Mouse (Mus musculus) CD8-positive naive resting alpha-beta T cell, adult 2 months (primary cell): ENCODE data around the gene Vangl1.
"Not testable (repeated sequence)": the region's sequence is repeated elsewhere in the genome, so short reads cannot be mapped to it uniquely, and the experiment has no call there.

Source experiments
- DNase-seq, 2 experiments: peaks; one replicate each; pipeline ENCODE4 v3.0.0; 2022; ENCODE audit warnings: low read depth in 2 of 2, low spot score in 2 of 2

Gene Vangl1

GRCm38 (mm10) chr3:102174118-102174865 lies 30.2 kb downstream of the Vangl1 start:
- no peak for DNase-seq

DNA sequence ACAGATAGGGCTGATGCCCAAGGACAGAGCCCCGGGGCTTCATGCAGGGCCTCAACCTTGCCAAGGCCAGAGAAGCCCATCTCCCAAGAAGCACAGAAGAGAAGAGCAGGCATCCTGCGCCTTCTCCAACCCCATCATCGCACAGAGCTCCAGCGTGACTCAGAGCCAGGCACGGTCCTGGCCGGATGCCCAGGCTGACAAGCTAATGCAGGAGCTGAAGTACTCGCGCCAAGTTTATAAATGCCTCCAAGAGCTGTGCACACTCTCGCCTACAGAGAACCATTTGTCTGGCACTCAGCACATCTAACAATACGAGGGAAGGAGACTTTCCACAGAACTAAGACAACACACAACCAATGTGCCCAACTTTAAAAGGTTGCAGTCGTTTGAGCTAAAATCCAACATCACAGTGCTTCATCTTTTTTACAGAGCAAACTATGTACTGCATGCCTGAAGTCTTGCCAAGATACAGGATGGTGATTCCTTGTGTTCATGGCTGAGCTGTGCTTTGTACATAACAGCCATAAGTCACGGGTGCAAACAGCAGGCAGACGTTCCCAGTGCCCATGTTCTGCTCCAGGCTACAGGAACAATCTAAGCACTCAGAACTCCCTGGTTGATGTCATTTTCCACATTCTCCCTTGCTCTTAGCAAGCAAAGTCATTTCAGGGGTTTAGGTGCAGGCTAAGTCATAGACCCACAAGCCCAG lies 35.1 kb downstream of the Vangl1 start:
- no peak for DNase-seq

DNA sequence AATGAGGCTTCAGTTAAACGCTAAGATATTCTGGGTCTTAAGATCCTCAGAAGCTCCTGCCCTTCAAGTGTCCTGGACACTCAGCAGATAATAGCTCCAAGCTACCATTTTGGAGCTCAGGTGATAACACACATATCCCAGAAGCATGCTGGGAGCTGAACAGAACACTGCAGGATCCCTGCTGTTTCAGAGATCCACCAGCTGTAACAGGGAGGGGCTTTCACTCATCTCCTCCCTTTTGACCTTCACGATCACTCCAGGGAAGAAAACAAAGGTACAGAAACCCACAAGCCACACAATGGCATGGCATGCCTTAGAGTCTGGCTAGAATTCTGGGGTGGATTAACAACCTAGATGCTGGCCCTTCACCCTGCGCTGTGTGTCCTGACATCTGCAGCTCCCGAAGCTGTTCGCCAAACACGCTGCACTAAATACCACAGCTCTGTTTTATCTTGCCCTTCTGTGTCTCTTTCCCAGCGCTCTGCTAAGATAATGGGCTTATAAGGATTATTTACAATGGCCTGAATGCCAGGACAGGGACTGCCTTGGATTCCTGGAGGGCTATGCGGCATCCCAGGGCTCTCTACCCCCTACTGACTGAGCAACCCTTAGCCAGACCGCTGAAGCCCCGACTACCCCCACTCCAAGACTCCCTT lies 36.8 kb downstream of the Vangl1 start:
- no peak for DNase-seq

DNA sequence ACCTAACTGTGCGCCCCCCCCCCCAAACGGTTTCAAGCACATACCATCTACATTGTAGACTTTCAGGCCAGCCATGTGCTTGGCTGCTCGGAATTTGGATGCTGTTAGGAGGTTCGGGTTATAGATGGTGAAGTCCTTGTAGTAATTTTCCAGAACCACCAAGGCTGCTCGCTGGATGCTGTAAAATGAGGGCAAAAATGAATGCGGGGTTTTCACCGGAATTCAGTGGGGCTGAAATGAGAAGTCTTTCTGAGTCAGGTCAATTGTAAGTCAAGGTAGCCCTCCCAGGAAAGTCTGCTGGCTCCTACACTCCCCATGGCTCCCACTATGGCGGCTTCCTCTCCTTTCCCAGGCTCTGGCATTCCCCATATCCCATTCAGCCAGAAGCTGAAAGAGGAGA lies 37.7 kb downstream of the Vangl1 start:
- DNase-seq, result no peak

GRCm38 (mm10) chr3:102166287-102166620 lies 38.2 kb downstream of the Vangl1 start:
- DNase-seq, result no peak

DNA sequence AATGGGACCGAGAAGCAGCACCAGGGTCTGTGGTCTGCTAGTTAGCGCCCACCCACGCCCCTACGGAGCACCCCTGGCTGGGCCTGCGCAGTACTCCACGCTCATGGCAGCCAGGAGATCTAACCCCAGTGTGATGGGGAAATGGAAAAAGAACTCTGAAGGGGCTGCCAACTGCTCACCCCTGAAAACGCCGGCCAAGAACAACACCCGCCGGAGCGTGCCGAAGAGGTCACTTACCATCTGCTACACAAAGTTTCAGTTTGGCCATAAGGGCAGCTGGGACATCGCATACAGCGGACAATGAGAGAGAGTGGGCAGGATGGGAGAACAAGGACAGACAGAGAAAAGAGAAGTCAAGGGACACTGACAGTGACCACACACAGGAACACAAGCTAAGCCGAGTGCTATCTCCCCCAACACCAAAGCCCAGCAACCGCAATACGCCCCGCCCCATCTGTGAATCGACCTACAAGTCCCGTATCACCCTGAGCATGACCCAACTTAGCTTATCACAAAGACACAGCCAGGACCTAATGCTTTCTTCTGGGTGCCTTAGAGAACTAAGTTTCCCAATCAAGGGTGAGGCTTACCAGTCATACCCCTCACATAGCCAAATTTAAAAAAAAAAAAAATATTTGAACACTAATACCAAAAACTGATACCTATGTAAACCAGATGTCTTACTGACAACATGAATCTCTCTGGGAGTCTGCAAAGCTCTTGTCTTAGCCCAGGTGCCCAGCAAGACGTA lies 38.8 kb downstream of the Vangl1 start:
- no peak for DNase-seq

DNA sequence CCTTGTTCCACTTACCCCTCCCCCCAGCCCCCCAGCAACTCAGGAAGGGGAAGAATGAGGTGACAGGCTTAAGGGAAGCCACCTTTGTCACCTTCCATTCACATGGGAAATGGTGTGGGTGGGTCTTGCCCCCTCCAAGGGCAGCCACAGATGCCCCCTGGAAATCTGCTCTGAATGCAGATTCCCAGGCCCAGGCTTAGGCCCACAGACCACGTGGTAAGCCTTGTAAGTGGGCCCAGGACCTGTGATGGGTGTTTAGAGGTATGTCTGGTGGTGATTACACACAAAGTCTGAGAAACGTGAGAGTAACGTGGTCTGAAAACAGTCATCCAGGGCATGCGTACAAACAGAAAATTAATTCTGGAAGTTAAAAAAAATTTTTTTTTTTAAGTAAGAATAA lies 39.6 kb downstream of the Vangl1 start:
- DNase-seq, result no peak

- DNase-seq, result not testable (repeated sequence)
Measured at GRCm38 (mm10) chr3:102163861-102164260, 40.6 kb downstream of the Vangl1 start.

GRCm38 (mm10) chr3:102159423-102160325 lies 44.8 kb downstream of the Vangl1 start:
- no peak for DNase-seq

GRCm38 (mm10) chr3:102158759-102159422 lies 45.6 kb downstream of the Vangl1 start:
- DNase-seq, result no peak

- no peak for DNase-seq
Measured at GRCm38 (mm10) chr3:102157652-102158051, 46.8 kb downstream of the Vangl1 start.

- no peak for DNase-seq
Measured at GRCm38 (mm10) chr3:102156737-102157136, 47.8 kb downstream of the Vangl1 start.

DNA sequence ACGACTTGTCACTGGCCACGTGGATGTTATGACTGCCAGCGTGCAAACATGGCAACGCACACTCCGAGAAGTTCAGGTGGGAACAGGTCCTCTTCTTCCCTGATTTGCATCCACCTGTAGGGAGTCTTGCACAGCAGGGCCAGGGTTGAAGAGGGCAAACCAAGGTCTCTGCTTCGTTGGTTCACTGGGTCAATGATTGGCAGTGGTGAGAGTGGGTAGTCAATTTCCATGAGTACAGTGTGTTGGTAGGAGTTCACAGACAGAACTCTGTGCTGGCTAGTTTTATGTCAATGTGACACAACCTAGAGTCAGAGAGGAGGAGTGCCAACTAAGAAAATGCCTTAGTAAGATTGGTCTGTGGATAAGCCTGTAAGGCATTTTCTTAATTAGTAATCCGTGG lies 50.4 kb downstream of the Vangl1 start:
- DNase-seq, result no peak

DNA sequence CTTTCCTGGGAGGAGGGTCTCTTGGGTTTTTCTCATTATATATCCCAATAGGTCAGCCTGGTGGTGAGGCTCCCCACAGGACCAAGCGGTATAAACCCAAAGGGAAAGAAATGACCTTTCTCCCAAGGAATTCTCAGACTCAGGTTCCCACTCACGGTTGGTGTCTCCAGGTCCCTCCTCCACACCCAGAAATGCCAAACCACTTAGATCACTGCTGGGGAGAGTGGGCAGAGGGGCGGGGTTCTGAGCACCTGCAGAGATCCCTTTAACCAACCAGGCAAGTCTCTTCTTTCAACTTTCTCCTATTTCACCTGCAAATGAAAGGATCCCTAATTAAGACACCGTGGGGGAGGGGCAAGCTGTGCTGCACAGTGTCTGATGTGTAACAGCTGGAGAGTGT lies 51.6 kb downstream of the Vangl1 start:
- no peak for DNase-seq

GRCm38 (mm10) chr3:102152471-102152870 lies 52.0 kb downstream of the Vangl1 start:
- no peak for DNase-seq

- DNase-seq, result no peak
Measured at GRCm38 (mm10) chr3:102151850-102152249, 52.6 kb downstream of the Vangl1 start.

GRCm38 (mm10) chr3:102149941-102150340 lies 54.6 kb downstream of the Vangl1 start:
- no peak for DNase-seq

- no peak for DNase-seq
Measured at GRCm38 (mm10) chr3:102147189-102147588, 57.3 kb downstream of the Vangl1 start.

DNA sequence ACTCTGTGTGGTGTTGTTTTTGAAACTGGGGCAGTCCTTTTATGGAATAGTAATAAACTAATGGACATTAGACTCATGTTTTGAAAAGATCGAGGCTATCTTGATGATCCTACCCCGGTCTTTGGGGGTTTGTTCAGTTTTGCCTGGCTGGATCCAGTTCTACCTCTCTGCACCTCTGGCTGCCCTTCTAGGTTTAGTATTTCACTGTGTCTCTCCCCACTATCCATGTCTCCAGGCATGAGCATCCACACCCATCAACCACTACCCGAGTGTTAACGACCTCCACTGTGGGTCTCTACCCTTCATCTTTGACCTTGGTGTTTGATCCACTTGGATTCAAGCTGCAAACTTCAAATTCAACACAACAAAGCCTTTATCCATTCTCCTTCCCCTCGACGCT lies 58.1 kb downstream of the Vangl1 start:
- no peak for DNase-seq
